Mouse (Mus musculus) adrenal gland (tissue): ENCODE data around the gene B3galt4.

Experiments used
- intact Hi-C: fragments of 180-260 bp; cut with DNase I; formaldehyde crosslinking; loops from one replicate; pipeline ENCODE4 v1.15.1; 2025

B3galt4 gene

DNA sequence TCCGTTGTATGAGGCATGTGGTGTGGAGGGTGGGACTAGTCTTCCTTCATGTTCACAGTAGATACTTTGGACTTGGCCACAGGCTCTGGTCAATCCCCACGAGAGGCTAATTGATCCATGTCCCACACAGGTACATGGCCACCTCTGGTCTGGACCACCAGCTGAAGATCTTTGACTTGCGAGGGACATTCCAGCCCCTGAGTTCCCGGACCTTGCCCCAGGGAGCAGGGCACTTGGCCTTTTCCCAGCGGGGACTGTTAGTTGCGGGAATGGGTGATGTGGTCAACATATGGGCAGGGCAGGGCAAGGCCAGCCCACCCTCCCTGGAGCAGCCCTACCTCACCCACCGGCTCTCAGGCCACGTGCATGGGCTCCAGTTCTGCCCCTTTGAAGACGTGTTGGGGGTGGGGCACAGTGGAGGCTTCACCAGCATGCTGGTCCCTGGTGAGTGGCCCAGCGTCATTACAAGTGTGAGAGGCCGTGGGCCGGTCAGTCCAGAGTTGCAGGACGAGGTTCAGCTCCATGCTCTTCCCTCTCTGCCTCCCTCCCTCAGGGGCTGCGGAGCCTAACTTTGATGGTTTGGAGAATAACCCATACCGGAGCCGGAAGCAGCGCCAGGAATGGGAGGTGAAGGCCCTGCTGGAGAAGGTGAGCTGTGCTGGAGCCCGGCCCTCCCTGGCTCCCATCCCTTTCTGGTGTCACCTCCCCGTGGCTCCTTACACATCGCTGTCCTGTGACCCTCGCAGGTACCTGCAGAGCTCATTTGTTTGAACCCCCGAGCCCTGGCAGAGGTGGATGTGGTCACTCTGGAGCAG, 3.0 kb downstream of the B3galt4 start:
- intact Hi-C loops = no loop called here

DNA sequence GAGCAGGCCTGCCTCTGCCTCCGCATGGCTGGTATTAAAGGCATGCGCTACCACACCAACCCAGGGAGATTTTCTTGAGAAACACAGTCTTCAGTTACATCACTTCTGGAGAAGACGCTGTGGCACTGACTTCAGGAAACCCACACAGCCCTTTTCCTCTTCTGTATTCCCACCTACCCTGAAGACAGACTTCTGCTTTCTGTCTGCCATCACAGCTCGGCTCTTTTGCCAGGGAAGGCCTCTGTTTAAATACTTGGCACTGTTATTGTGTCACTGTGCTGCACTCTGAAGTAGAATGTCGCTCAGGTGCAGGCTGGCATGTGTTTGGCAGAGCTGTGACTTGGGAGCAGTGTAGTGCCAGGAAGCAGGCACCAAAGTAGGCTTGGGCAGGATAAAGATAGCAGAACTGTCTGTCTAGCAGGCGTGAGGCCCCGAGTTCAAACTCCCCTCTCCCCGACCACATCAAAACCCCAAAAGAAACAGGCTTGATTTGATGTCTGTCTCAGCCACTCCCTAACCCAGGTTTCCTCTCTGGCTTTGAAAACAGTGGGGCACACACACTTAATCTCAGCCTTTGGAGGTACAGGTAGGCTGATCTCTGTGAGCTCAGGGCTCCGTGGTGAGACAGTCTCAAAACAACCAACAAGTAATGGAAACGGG, 3.7 kb downstream of the B3galt4 start:
- intact Hi-C loops = no loop called here

GRCm38 (mm10) chr17:33943454-33943853, 7.8 kb downstream of the B3galt4 start:
- intact Hi-C loops = no loop called here

GRCm38 (mm10) chr17:33941381-33941780, 9.9 kb downstream of the B3galt4 start:
- intact Hi-C loops = no loop called here

- intact Hi-C loops = no loop called here
These were observed 10.3 kb downstream of the B3galt4 start for GRCm38 (mm10) chr17:33940981-33941380.

DNA sequence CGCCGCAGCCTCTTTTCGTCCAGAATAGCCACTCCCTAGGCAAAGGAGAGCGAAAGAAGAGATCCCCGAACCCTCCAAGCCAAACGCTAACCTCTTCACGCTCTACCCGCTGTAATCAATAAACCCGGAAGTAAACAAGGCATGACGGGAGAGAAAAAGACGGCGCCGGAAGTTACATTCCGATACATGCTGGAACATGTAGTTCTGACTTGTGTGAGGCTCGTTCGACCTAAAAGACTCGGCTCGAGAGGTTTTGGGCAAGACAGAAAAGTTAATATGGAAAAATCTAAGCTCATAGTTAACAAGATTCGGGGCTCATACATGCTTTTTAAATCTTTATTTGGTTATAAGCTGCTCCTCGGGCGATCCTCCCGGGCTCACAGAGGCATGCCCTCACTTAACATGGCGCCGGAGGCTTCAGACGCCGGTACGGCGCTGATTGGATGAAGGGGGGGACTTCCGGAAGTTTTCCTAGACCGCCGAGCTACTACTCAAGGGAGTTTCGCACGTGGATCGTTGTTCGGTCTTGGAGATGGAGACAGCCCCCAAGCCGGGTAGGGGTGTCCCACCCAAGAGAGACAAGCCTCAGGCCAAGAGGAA, 11.0 kb downstream of the B3galt4 start, which contains the start of the genes Pfdn6 and Wdr46:
TSS of gene Pfdn6 (minus strand) at position 138 of the 600 bp plus-strand sequence.
TSS of gene Wdr46 (plus strand) at position 455 of the 600 bp plus-strand sequence.
- intact Hi-C loops = no loop called here

GRCm38 (mm10) chr17:33938783-33939182, 12.5 kb downstream of the B3galt4 start:
- intact Hi-C loops = no loop called here

DNA sequence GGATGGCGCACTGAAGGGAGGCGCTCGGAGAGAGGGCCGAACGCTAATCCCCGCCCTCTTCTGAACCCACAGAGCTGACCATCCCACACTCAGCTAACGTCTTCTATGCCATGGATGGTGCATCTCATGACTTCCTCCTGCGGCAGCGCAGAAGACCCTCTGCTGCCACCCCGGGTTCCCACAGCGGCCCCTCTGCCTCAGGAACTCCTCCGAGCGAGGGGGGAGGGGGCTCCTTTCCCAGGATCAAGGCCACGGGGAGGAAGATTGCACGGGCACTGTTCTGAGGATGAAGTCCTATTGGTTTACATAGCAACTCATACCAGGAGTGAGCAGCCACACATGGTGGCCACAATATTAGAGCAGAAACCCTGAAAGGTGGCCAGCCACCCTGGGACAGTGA, 14.3 kb downstream of the B3galt4 start:
- intact Hi-C loops = no loop called here

DNA sequence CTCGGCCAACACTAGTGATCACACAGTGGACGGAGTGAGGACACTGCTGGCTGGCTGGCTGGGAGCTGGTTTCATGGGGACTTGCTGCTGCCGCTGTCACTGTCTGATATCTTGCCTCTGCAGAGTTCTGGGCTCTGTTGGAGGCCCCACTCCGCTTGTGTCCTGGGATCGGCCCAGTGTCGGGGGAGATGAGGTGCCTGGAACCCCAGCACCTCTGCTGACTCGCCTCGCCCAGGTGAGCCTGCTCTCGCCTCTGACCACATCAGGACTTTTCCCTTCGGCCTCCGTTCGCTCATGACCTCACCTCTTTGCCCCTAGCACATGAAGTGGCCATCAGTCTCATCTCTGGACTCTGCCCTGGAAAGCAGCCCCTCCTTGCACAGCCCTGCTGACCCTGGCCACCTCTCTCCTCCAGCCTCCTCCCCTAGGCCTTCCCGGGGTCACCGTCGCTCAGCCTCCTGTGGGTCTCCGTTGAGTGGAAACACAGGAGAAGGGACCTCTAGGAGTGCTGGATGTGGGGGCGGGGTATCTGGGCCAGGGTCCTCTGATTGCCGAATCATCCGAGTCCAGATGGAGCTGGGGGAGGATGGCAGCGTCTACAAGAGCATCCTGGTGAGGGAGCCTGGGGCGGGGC, 15.7 kb downstream of the B3galt4 start:
- intact Hi-C loops = no loop called here

GRCm38 (mm10) chr17:33932970-33933369, 18.3 kb downstream of the B3galt4 start:
- intact Hi-C loops = no loop called here

DNA sequence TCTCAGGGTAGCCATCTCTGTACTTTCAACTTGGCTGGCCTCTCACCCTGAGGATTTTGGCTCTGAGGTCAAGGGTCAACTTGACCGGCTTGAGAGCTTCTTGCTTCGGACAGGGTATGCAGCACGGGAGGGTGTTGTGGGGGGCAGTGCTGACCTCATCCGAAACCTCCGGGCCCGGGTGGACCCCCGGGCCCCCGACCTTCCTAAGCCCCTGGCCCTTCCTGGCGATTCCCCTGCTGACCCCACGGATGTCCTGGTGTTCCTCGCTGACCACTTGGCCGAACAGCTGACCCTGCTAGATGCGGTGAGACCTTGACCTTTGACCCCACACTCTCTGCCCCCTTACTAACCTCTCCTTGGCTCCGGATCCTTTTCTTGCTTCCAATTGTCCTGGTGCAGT, 18.8 kb downstream of the B3galt4 start:
- intact Hi-C loops = no loop called here

DNA sequence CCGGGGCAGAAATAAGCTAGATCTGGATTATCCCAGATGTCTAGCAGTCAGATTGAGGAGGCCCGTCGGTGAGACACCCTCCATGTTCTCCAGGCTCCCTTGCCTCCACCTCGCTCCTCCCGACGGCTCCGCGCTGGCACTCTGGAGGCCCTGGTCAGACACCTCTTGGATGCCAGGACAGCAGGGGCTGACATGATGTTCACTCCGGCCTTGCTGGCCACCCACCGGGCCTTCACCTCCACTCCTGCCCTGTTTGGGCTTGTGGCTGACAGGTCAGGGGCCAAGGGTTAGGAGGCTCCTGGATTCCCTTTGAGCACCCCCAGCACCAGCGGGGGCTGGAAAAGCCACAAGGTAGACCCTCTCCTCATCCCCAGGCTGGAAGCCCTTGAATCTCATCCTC, 19.3 kb downstream of the B3galt4 start:
- intact Hi-C loops = no loop called here

DNA sequence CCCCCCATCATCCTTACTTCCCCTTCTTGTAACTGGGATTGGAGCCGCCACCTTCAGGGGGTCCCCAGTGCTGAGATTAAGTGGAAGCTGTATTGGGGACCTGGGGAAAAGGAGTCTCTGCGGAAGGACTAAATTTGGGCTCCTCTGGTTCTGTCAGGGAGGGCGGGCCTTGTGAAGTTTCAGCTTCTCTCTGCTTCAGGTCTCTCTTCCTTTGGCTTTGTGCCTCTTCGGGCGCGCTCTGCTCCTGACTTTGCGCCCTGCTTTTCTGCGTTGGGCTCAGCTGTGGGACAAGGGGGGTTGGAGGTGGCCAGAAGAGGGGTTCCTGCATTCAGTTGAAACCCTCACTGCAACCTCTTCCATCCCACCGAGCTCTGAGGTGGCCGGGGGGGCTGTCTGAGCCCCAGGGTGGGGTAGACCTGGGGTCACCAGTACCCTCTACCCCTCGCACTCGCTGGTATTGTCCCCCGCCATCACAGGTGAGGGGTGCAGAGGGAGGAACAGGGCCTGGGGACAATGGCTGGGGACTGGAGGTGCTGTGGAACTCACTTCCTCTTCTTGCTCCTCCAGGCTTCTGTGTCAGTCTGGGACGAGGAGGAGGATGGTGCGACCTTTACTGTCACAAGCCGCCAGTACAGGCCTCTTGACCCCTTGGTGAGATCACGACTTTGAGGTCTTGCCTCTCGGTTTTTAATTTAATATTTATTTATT, 20.0 kb downstream of the B3galt4 start:
- intact Hi-C loops = no loop called here

DNA sequence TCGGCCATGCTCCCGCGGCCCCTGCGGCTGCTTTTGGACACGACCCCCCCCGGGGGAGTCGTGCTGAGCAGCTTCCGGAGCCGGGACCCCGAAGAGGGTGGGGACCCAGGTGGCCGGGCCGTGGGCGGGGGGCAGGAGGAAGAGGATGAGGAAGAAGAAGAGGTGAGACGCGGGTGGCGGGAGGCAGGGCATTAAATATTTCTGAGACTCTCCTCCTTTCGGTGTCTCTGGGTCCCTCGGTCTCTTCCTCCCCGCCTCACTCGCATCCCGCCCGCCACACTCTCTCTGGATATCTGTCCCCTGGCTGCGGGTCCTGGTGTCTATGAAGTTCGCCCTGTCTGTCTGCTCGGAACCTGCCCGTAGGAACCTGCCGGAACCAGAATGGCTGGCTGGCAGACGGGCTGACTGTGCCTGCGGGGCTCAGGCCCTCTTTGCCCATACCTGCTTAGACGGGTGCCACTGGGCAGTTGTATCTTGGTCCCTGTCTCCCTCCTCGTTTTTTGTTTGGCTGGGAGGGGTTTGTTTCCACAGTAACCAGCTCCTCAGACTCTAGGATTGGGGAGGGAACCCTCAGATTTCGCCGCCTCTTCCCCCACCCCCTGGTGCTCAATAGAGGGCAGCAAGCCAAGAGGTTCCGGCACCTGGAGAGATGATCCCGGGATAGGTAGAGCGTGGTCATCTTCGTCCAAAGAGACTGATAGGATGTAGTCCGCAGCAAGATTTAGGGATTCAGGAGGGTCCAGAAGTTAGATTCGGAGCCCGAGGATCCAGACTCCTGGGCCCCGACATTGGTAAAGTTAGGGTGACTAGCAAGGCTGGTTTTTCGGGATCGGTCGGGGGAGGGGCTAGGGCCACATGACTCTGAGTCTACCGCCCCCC, 20.8 kb downstream of the B3galt4 start:
- intact Hi-C loops = no loop called here

GRCm38 (mm10) chr17:33929371-33930279, 21.7 kb downstream of the B3galt4 start, which contains the start of gene Rgl2:
TSS of gene Rgl2 (plus strand) at chr17:33929543.
- intact Hi-C loops = no loop called here

- intact Hi-C loops = no loop called here
These were observed 22.9 kb downstream of the B3galt4 start for GRCm38 (mm10) chr17:33928251-33928947.

GRCm38 (mm10) chr17:33926207-33926932, 24.9 kb downstream of the B3galt4 start:
- intact Hi-C loops = no loop called here
